Mouse (Mus musculus): Measurements from ENCODE around the gene Trip4.

DNA sequence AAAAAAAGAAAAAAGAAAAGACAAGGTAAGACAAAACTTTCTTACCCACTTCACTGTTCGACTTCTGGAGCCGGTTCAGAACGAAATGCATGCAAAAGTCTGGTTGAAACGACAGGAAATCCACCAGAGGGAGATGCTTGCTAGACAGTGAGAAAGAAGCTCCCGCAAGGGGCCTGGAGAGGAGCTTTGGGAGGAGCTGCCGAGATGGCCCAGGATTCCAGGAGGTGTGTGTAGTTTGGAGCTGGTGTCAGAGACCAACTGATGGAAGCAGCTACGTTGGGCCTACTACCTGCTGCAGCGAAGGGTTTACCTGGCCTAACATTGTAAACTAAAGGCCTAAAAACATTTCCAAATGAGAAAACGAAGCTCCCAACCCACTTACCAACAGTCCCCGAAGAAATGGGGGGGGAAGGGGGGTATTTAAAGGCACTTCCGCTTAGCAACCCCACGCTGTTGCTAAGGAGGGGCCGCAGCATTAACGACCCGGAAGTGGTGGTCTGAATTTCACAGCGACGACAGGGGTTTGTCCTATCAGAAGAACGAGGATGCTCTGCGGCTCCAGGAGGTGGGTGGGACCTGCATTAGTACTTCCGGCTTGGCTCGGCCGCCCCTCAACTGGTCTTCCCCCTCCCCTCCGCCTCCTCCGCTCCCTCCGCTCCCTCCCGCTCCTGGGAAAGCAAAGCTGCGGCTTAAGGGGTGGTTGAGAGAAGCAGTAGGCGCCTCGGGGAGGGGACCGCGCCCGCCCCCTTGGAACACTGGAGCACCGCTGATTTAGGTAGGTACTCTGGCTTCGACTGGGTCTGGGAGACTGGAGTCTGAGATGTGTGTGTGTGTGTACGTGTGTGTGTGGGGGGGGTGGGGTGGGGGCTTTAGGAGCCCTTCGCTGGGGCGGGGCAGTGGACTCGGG is at the start of gene Trip4, which contains the start of gene Csnk1g1:
- no peak for TF ChIP-seq CTCF (conservative IDR thresholded peaks at IDR 0.05; ENCODE audit: low read length)
- TF ChIP-seq POU5F1 (IDR thresholded peaks at IDR 0.05; ENCODE audit: borderline replicate concordance, low read length), result no peak

Data from E14TG2a.4 (cell line).